Mouse (Mus musculus) forebrain, embryonic 12.5 days (tissue): ENCODE data around the gene Lims1. TPM values are rescaled to one million over a fixed set of nuclear protein-coding genes. Genes with fewer than 3 reads are reported as not detected.

ENCODE experiments used
- polyA plus RNA-seq: library from polyadenylated mRNA; unstranded; fragments of >200 nt; fragmentation: Nextera tagmentation; extraction: Ambion mirVana; gene quantifications from 2 replicates; pipeline ENCODE4 v1.2.1, GENCODE M21; 2016

Gene Lims1
- polyA plus RNA-seq, 1 experiment from 2014 or later, result 85.0 TPM

Other genes starting within 250 kb of the Lims1 start
- gene AW822073, start 98.5 kb upstream of the Lims1 start, polyA plus RNA-seq, result not detected in 2 replicates
- not detected in 2 replicates for gene Duxf3, start 90.8 kb upstream of the Lims1 start, polyA plus RNA-seq
- not detected in 2 replicates for gene Gm4981, start 86.8 kb upstream of the Lims1 start, polyA plus RNA-seq
- 61.5 and 62.7 TPM in 2 replicates for gene Gcc2, start 68.0 kb upstream of the Lims1 start, polyA plus RNA-seq
- gene Ranbp2, start 123.5 kb downstream of the Lims1 start, polyA plus RNA-seq, result 33.5 and 33.6 TPM in 2 replicates
- gene Ccdc138, start 174.5 kb downstream of the Lims1 start, polyA plus RNA-seq, result 16.1 and 17.0 TPM in 2 replicates